Mouse (Mus musculus) spleen, adult 2 months (tissue): ENCODE results near the gene Erf. TPM values are rescaled to one million over a fixed set of nuclear protein-coding genes. Genes with fewer than 3 reads are reported as not detected.

Source experiments
- DNase-seq, 2 experiments: peaks; one replicate each; pipeline versions ENCODE4 v3.0.0 to v3.0.0-alpha.2; 2012 to 2021; ENCODE audit warnings: low spot score in 2 of 2, low read depth in 1 of 2
- H3K27ac ChIP-seq: fragments of 200-500 bp; 2 replicates; pipeline ENCODE4 v1.5.1; 2012; ENCODE audit warnings: low read length, inconsistent platforms; ENCODE audit not compliant: insufficient read depth
- H3K27me3 ChIP-seq: fragments of 200-500 bp; 2 replicates; pipeline ENCODE4 v1.6.1; 2012; ENCODE audit warnings: mild to moderate bottlenecking, moderate library complexity, low read length, inconsistent platforms; ENCODE audit not compliant: control insufficient read depth, insufficient read depth
- H3K36me3 ChIP-seq: fragments of 200-500 bp; 2 replicates; pipeline ENCODE4 v1.6.1; 2012; ENCODE audit warnings: mild to moderate bottlenecking, low read length, inconsistent platforms; ENCODE audit not compliant: control insufficient read depth, insufficient read depth
- H3K4me1 ChIP-seq: fragments of 200-500 bp; 2 replicates; pipeline ENCODE4 v1.6.1; 2011; ENCODE audit warnings: inconsistent platforms; ENCODE audit not compliant: control insufficient read depth, insufficient read depth, insufficient read length
- H3K4me3 ChIP-seq: fragments of 200-500 bp; 2 replicates; pipeline ENCODE4 v1.5.1; 2011; ENCODE audit warnings: mild to moderate bottlenecking, inconsistent platforms; ENCODE audit not compliant: insufficient read depth, insufficient read length; ENCODE audit errors: extremely low read depth
- CTCF ChIP-seq: fragments of 200-500 bp; IDR thresholded peaks from 2 replicates; pipeline ENCODE4 v1.5.1; 2011; ENCODE audit warnings: mild to moderate bottlenecking, inconsistent platforms; ENCODE audit not compliant: insufficient read depth, insufficient read length, insufficient replicate concordance; ENCODE audit errors: extremely low read depth
- POLR2A ChIP-seq: fragments of 200-500 bp; IDR thresholded peaks from 2 replicates; pipeline ENCODE4 v1.6.1; 2011; ENCODE audit warnings: low read depth, low read length, inconsistent platforms
- WGBS: fragments of 180-500 bp; shearing (Covaris S2); methylation state at CpG from one replicate; pipeline ENCODE4 v1.1.7; 2018; 5-methylcytosine and 5-hydroxymethylcytosine counted together
- polyA plus RNA-seq: library from polyadenylated mRNA; depleted of rRNA; stranded (reverse); fragments of >200 nt; gene quantifications from 2 replicates; pipeline ENCODE4 v1.2.3, GENCODE M21; 2012

Gene Erf
- polyA plus RNA-seq, 1 experiment: 17.2 TPM

- peaks cover 18% of the 10 kb centered on the region; the same call in 1 of the 2 replicates for H3K4me1 ChIP-seq
- no peaks in the 10 kb centered on the region for H3K27me3 ChIP-seq
- TF ChIP-seq POLR2A (no peak), CTCF (no peak)
- no peak overlapping the region for H3K27ac ChIP-seq
- 95% methylated on average over 20 of the region's 20 CpGs for WGBS
- H3K4me3 ChIP-seq: no peak overlapping the region
- no peak for DNase-seq
- peaks cover 53% of the 10 kb centered on the region for H3K36me3 ChIP-seq
Observed at GRCm38 (mm10) chr7:25285511-25286238, 35.1 kb upstream of the Erf start.

GRCm38 (mm10) chr7:25284766-25285165, 34.2 kb upstream of the Erf start:
- WGBS: 81% methylated on average over 5 of the region's 5 CpGs
- H3K36me3 ChIP-seq: peaks cover 46% of the 10 kb centered on the region
- TF ChIP-seq CTCF (no peak), POLR2A (no peak)
- H3K4me3 ChIP-seq: no peak overlapping the region
- peaks cover 26% of the 10 kb centered on the region; the same call in 1 of the 2 replicates for H3K4me1 ChIP-seq
- no peak for DNase-seq
- H3K27ac ChIP-seq: no peak overlapping the region
- H3K27me3 ChIP-seq: no peaks in the 10 kb centered on the region

GRCm38 (mm10) chr7:25284171-25284570, 33.6 kb upstream of the Erf start:
- Histone ChIP-seq H3K36me3 (peaks cover 41% of the 10 kb centered on the region), H3K4me1 (peaks cover 30% of the 10 kb centered on the region; the same call in 1 of the 2 replicates), H3K27me3 (no peaks in the 10 kb centered on the region), H3K27ac (no peak overlapping the region), H3K4me3 (no peak overlapping the region)
- WGBS: 75% methylated on average over 2 of the region's 2 CpGs
- TF ChIP-seq POLR2A: no peak
- TF ChIP-seq CTCF: no peak
- DNase-seq: no peak

GRCm38 (mm10) chr7:25283637-25284036, 33.1 kb upstream of the Erf start:
- DNase-seq: no peak
- Histone ChIP-seq H3K4me3 (peak overlapping the region; percentile 84; the same call in 1 of the 2 replicates), H3K27ac (no peak overlapping the region), H3K4me1 (peaks cover 30% of the 10 kb centered on the region; the same call in 1 of the 2 replicates), H3K27me3 (no peaks in the 10 kb centered on the region), H3K36me3 (peaks cover 36% of the 10 kb centered on the region)
- TF ChIP-seq CTCF: no peak
- TF ChIP-seq POLR2A: no peak
- 19% methylated on average over 5 of the region's 5 CpGs for WGBS

DNA sequence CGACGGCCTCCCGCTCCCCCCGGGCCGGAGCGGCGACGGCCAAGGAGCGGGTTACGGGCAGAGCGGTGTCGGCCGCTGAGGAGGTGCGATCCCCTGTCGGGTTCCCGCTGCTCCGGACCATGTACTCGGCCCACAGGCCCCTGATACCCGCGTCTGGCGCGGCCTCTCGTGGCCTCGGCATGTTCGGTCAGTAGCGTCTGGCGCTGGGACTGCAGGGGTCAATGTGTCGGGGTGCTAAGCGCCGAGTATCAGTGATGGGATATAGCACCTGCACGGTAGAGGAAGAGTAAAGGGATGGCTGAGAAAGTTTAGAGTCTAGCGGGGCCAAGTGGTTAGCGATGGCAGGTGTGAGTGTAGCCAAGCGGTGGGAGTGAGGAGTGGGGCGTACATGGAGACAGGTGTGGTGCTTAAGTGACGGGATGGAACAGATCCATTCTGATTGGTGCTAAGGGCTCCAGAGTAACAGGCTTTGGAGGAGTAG, 32.2 kb upstream of the Erf start:
- TF ChIP-seq CTCF (no peak), POLR2A (no peak)
- peaks cover 32% of the 10 kb centered on the region; the same call in 1 of the 2 replicates for H3K4me1 ChIP-seq
- H3K27me3 ChIP-seq: no peaks in the 10 kb centered on the region
- 2% methylated on average over 33 of the region's 36 CpGs for WGBS
- peak overlapping the region; percentile 56 for H3K27ac ChIP-seq
- H3K36me3 ChIP-seq: peaks cover 27% of the 10 kb centered on the region
- H3K4me3 ChIP-seq: peak overlapping the region; percentile 84
- DNase-seq: no peak

GRCm38 (mm10) chr7:25281734-25282601, 31.4 kb upstream of the Erf start:
- WGBS: 1% methylated on average over 70 of the region's 108 CpGs
- Histone ChIP-seq H3K4me1 (peaks cover 37% of the 10 kb centered on the region), H3K4me3 (peak overlapping the region; percentile 84), H3K27me3 (no peaks in the 10 kb centered on the region), H3K36me3 (peaks cover 19% of the 10 kb centered on the region), H3K27ac (peak overlapping the region; percentile 97)
- peak; percentile 78 for TF ChIP-seq POLR2A
- TF ChIP-seq CTCF: no peak
- DNase-seq: peak; percentile 94 to 97
